Mouse (Mus musculus) hindbrain, embryonic 11.5 days (tissue): ENCODE results near the gene Map3k7. TPM values are rescaled to one million over a fixed set of nuclear protein-coding genes. Genes with fewer than 3 reads are reported as not detected.

Source experiments
- ATAC-seq: fragments of 200-750 bp; cut with Nextera tagmentation; 2 replicates; pipeline ENCODE4 v1.8.0; 2017; ENCODE audit warnings: mild to moderate bottlenecking, moderate TSS enrichment, moderate library complexity; ENCODE audit not compliant: low FRiP score
- DNase-seq: peaks from one replicate; pipeline ENCODE4 v3.0.0-alpha.2; 2015; ENCODE audit warnings: low spot score
- H3K27ac ChIP-seq: fragments of 300-500 bp; sonication (generic); 2 replicates; pipeline ENCODE4 v1.5.1; 2014; ENCODE audit warnings: mild to moderate bottlenecking, low read depth, low read length
- H3K27me3 ChIP-seq: fragments of 300-500 bp; sonication (generic); 2 replicates; pipeline ENCODE4 v1.6.1; 2014; ENCODE audit warnings: mild to moderate bottlenecking, low read length, moderate library complexity, mixed read lengths; ENCODE audit not compliant: control insufficient read depth, insufficient read depth
- H3K36me3 ChIP-seq: fragments of 300-500 bp; sonication (generic); 2 replicates; pipeline ENCODE4 v1.6.1; 2014; ENCODE audit warnings: mild to moderate bottlenecking, low read length, moderate library complexity, mixed read lengths; ENCODE audit not compliant: control insufficient read depth, insufficient read depth
- H3K4me1 ChIP-seq: fragments of 300-500 bp; sonication (generic); replicated peaks from 2 replicates; pipeline ENCODE4 v1.6.1; 2014; ENCODE audit warnings: low read length, mixed read lengths; ENCODE audit not compliant: control insufficient read depth, insufficient read depth
- H3K4me2 ChIP-seq: fragments of 300-500 bp; sonication (generic); replicated peaks from 2 replicates; pipeline ENCODE4 v1.6.1; 2014; ENCODE audit warnings: mild to moderate bottlenecking, low read depth, low read length
- H3K4me3 ChIP-seq: fragments of 300-500 bp; sonication (generic); 2 replicates; pipeline ENCODE4 v1.5.1; 2014; ENCODE audit warnings: low read depth, low read length
- H3K9ac ChIP-seq: fragments of 300-500 bp; sonication (generic); 2 replicates; pipeline ENCODE4 v1.6.1; 2014; ENCODE audit warnings: low read depth, low read length
- H3K9me3 ChIP-seq: fragments of 300-500 bp; sonication (generic); 2 replicates; pipeline ENCODE4 v1.6.1; 2016; ENCODE audit warnings: low read length; ENCODE audit not compliant: control insufficient read depth
- WGBS: fragments of 180-500 bp; shearing (Covaris S2); extraction: QIAGEN DNeasy Blood & Tissue Kit; methylation state at CpG from one replicate; pipeline ENCODE4 v1.1.7; 2014; 5-methylcytosine and 5-hydroxymethylcytosine counted together
- polyA plus RNA-seq: library from polyadenylated mRNA; unstranded; fragments of >200 nt; fragmentation: Nextera tagmentation; extraction: Ambion mirVana; gene quantifications from 2 replicates; pipeline ENCODE4 v1.2.1, GENCODE M21; 2014

Gene Map3k7
- polyA plus RNA-seq, 1 experiment from 2014 or later, result 45.8 TPM

GRCm38 (mm10) chr4:32062381-32063059, 98.6 kb downstream of the Map3k7 start:
- ATAC-seq, result no peak

GRCm38 (mm10) chr4:32063291-32063690, 99.4 kb downstream of the Map3k7 start:
- no peak overlapping the region for H3K9ac ChIP-seq
- H3K9me3 ChIP-seq, result no peaks in the 10 kb centered on the region
- no peaks in the 10 kb centered on the region for H3K27me3 ChIP-seq
- no peak for DNase-seq
- 91% methylated on average over 3 of the region's 3 CpGs for WGBS
- no peaks in the 10 kb centered on the region for H3K4me1 ChIP-seq
- no peak overlapping the region for H3K27ac ChIP-seq
- H3K4me2 ChIP-seq, result no peak overlapping the region
- no peak for ATAC-seq
- no peak overlapping the region for H3K4me3 ChIP-seq
- no peaks in the 10 kb centered on the region for H3K36me3 ChIP-seq

More at GRCm38 (mm10) chr4:32062381-32063059, 98.6 kb downstream of the Map3k7 start:
- Histone ChIP-seq H3K27ac (no peak overlapping the region), H3K9ac (no peak overlapping the region), H3K4me2 (no peak overlapping the region), H3K27me3 (no peaks in the 10 kb centered on the region), H3K4me3 (no peak overlapping the region), H3K4me1 (no peaks in the 10 kb centered on the region), H3K9me3 (no peaks in the 10 kb centered on the region), H3K36me3 (no peaks in the 10 kb centered on the region)
- 90% methylated on average over 4 of the region's 4 CpGs for WGBS
- no peak for DNase-seq
